Mouse (Mus musculus) hindbrain, embryonic 16.5 days (tissue): Measurements from ENCODE around the gene Iars2. TPM values are rescaled to one million over a fixed set of nuclear protein-coding genes. Genes with fewer than 3 reads are reported as not detected.
A peak's percentile ranks its signal among the peaks of the same experiment; 100 is the strongest.

Experiments used
- ATAC-seq: fragments of 200-750 bp; cut with Nextera tagmentation; 2 replicates; pipeline ENCODE4 v1.8.0; 2017; ENCODE audit warnings: moderate TSS enrichment, moderate library complexity
- H3K27ac ChIP-seq: fragments of 300-500 bp; sonication (generic); 2 replicates; pipeline ENCODE4 v1.5.1; 2014; ENCODE audit warnings: low read depth, mild to moderate bottlenecking, control low read depth, low read length, moderate library complexity
- H3K27me3 ChIP-seq: fragments of 300-500 bp; sonication (generic); replicated peaks from 2 replicates; pipeline ENCODE4 v1.6.1; 2014; ENCODE audit warnings: low read length; ENCODE audit not compliant: control insufficient read depth, insufficient read depth
- H3K36me3 ChIP-seq: fragments of 300-500 bp; sonication (generic); 2 replicates; pipeline ENCODE4 v1.6.1; 2014; ENCODE audit warnings: mild to moderate bottlenecking, low read length, moderate library complexity, mixed read lengths; ENCODE audit not compliant: control insufficient read depth, insufficient read depth
- H3K4me1 ChIP-seq: fragments of 300-500 bp; sonication (generic); 2 replicates; pipeline ENCODE4 v1.6.1; 2014; ENCODE audit warnings: low read depth, low read length; ENCODE audit not compliant: control insufficient read depth, insufficient read depth
- H3K4me2 ChIP-seq: fragments of 300-500 bp; sonication (generic); 2 replicates; pipeline ENCODE4 v1.6.1; 2014; ENCODE audit warnings: mild to moderate bottlenecking, low read length, control low read depth, moderate library complexity
- H3K4me3 ChIP-seq: fragments of 300-500 bp; sonication (generic); 2 replicates; pipeline ENCODE4 v1.5.1; 2014; ENCODE audit warnings: mild to moderate bottlenecking, low read length, control low read depth, moderate library complexity
- H3K9ac ChIP-seq: fragments of 300-500 bp; sonication (generic); 2 replicates; pipeline ENCODE4 v1.6.1; 2014; ENCODE audit warnings: low read depth, mild to moderate bottlenecking, control low read depth, low read length, moderate library complexity
- H3K9me3 ChIP-seq: fragments of 300-500 bp; sonication (generic); 2 replicates; pipeline ENCODE4 v1.6.1; 2014; ENCODE audit warnings: mild to moderate bottlenecking, low read length, moderate library complexity; ENCODE audit not compliant: control insufficient read depth
- WGBS: fragments of 180-500 bp; shearing (Covaris S2); extraction: QIAGEN DNeasy Blood & Tissue Kit; methylation state at CpG from one replicate; pipeline ENCODE4 v1.1.7; 2014; 5-methylcytosine and 5-hydroxymethylcytosine counted together
- polyA plus RNA-seq: library from polyadenylated mRNA; unstranded; fragments of >200 nt; fragmentation: Nextera tagmentation; extraction: Ambion mirVana; gene quantifications from 2 replicates; pipeline ENCODE4 v1.2.1, GENCODE M21; 2015

Iars2 gene
- polyA plus RNA-seq, 1 experiment from 2014 or later, result 18.6 TPM

DNA sequence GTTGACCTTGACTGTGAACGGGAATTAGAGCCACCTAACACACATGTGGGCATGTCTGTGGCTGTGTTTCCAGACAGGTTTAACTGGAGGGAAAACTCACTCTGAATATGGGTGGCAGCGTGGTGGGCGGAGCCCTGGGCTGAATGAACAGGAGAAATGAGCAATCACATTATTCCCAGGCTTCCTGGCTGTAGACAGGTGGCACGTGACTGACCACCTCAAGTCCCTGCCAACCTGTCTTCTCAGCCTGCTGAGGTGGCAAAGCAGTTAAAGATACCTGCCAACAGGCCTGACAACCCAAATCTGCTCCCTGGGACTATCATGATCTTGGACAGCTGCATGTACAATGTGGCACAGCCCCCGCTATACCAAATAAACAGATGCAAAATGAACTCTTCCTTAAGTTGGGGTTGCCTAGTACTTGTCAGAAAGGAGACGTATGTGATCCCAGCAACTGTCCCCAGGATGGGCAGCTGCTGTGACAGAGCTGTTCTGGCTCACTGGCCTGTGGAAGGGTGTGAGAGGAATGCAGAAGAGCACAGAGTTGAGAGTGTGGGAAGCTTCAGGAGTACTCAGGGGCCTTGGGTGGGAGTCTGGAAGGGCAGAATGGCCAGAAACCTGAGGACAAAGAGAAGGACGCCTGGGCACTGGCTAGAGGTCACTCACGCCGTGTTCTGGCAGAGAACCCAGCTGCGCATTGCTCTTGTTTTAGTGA is 36.4 kb downstream of the Iars2 start:
- Histone ChIP-seq H3K27me3 (no peaks in the 10 kb centered on the region), H3K4me3 (no peak overlapping the region), H3K9ac (no peak overlapping the region), H3K36me3 (peaks cover 35% of the 10 kb centered on the region), H3K4me1 (no peaks in the 10 kb centered on the region), H3K9me3 (no peaks in the 10 kb centered on the region), H3K27ac (no peak overlapping the region), H3K4me2 (no peak overlapping the region)
- no peak for ATAC-seq
- WGBS, result 92% methylated on average over 10 of the region's 10 CpGs

DNA sequence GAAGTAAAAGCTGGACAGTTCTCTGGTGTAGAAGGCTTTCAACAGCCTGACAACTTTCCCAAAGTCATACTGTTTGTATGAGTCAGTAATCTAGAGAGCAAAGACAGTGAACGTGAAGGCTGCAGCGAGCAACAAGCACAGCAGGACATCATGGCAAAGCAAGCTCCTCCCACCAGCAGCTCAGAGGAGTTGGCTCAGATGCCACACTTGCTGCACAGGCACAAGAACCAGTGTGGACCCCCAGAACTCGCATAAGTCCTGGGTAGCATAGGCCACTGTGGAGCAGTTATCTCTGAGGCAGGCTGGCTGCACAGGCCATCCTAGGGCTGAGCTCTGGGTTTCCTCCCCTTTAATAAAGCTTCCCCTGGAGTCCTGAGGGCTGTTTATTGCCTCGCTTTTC is 37.9 kb downstream of the Iars2 start:
- no peak for ATAC-seq
- 65% methylated on average over 4 of the region's 4 CpGs for WGBS
- H3K36me3 ChIP-seq, result peaks cover 34% of the 10 kb centered on the region
- H3K4me3 ChIP-seq, result no peak overlapping the region
- no peak overlapping the region for H3K27ac ChIP-seq
- no peaks in the 10 kb centered on the region for H3K4me1 ChIP-seq
- H3K27me3 ChIP-seq, result no peaks in the 10 kb centered on the region
- H3K9ac ChIP-seq, result no peak overlapping the region
- no peaks in the 10 kb centered on the region for H3K9me3 ChIP-seq
- H3K4me2 ChIP-seq, result no peak overlapping the region

DNA sequence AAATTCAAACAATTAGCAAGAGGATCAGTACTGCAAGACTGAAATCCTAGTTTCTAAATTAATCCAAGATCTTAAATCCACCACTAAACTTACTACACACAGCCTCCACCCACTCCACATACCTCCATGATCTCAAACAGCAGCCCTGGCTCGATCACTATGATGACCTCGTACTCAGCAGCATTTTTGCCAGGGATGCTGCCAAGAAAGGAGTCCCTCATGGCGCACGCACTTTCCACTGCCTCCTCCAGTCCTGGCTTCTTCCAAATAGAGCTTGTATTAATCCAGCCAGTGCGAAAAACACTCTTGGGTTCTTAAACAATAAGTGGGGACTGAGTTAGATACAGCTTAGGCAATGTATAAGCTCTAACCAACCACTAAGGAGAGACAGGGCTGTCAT is 40.0 kb downstream of the Iars2 start:
- Histone ChIP-seq H3K4me3 (no peak overlapping the region), H3K36me3 (peaks cover 36% of the 10 kb centered on the region), H3K9ac (no peak overlapping the region), H3K27me3 (no peaks in the 10 kb centered on the region), H3K9me3 (no peaks in the 10 kb centered on the region), H3K4me2 (no peak overlapping the region), H3K4me1 (peaks cover 4% of the 10 kb centered on the region), H3K27ac (no peak overlapping the region)
- no peak for ATAC-seq
- 81% methylated on average over 5 of the region's 5 CpGs for WGBS

DNA sequence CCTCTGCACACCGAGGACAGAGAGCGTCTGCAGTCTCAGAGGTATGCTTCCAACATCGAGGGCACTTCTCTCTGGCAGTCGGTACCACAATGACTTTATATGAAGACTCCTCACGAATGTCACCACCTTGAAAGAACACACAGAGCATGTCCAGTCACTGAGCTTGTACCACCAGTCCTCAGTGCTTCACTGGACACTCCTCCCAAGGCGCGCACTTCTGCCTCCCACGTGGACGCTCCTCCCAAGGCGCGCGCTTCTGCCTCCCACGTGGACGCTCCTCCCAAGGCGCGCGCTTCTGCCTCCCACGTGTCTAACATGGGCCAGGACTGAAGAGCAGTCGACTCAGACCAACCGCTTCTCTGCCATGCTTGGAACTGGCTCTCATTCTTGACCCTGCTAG is 42.1 kb downstream of the Iars2 start:
- Histone ChIP-seq H3K27me3 (no peaks in the 10 kb centered on the region), H3K9ac (no peak overlapping the region), H3K36me3 (peaks cover 40% of the 10 kb centered on the region), H3K4me1 (peaks cover 4% of the 10 kb centered on the region), H3K4me3 (no peak overlapping the region), H3K4me2 (no peak overlapping the region), H3K9me3 (no peaks in the 10 kb centered on the region), H3K27ac (no peak overlapping the region)
- WGBS, result 95% methylated on average over 20 of the region's 20 CpGs
- no peak for ATAC-seq

DNA sequence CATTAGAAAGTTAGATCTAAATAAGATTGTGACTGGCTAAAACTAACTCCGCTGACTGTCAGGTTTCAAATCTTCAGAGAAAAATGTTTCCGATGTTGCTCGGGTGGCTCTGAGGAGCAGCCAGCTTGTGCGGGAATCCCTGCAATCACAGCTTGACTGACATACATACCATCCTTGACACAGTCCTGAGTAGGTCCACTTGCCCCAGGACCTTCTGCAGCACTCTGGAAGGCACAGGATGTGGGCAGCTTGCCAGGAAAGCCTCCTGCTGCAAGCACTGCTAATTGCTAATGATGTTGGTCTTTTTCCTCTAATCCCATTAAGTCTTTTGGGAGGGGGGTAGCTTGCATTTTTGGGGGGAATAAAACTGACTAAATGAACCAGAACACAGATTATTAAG is 44.0 kb downstream of the Iars2 start:
- WGBS, result 72% methylated on average over 4 of the region's 4 CpGs
- Histone ChIP-seq H3K9ac (no peak overlapping the region), H3K4me1 (peaks cover 4% of the 10 kb centered on the region), H3K9me3 (no peaks in the 10 kb centered on the region), H3K27ac (0 out of 2 replicates have a peak overlapping the region, but pooled peaks have one; percentile 6), H3K36me3 (peaks cover 33% of the 10 kb centered on the region), H3K4me2 (no peak overlapping the region), H3K4me3 (no peak overlapping the region), H3K27me3 (no peaks in the 10 kb centered on the region)
- ATAC-seq, result peak; percentile 63; the same call in 1 of the 2 replicates

DNA sequence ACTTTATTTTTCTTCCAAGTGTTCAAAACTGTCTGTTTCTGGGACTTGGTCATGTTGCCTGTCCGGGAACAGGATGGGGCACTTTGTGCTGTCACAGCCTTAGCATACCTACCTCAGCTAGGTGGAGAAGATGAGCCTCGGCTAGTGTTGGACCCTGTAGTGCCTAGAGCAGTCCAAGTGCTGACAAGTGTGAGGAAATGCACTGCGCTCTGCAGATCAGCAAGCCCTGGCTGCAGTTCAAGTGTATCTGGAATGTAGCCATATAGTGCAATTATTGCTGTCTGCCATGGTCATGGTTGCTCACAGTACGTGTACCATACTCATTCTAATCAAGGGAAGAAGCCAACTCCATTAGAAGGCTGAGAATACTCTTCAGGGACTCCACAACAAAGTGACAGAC is 44.5 kb downstream of the Iars2 start:
- peak; percentile 77 for ATAC-seq
- Histone ChIP-seq H3K4me2 (no peak overlapping the region), H3K9ac (no peak overlapping the region), H3K27me3 (no peaks in the 10 kb centered on the region), H3K9me3 (no peaks in the 10 kb centered on the region), H3K4me3 (no peak overlapping the region), H3K36me3 (peaks cover 32% of the 10 kb centered on the region), H3K27ac (no peak overlapping the region), H3K4me1 (peaks cover 4% of the 10 kb centered on the region)
- 49% methylated on average over 4 of the region's 4 CpGs for WGBS

DNA sequence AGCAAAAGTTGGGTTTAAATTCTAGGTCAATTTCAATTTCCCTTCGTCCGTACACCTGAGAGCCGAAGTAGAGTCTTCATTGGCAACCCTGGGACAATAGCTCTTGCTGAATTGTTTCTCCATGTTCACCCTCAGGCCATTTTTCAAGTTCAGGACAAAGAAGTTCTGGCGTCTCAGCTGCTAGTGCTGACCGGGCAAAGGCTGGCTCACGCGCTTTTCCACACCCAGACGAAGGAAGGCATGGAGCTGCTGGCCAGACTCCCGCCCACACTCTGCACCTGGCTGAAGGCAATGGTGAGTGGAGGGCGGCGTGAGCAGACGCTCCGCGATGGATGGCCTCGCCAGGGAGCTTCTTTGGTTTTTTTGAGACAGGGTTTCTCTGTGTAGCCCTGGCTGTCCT is 45.9 kb downstream of the Iars2 start:
- Histone ChIP-seq H3K4me1 (peaks cover 4% of the 10 kb centered on the region), H3K27me3 (no peaks in the 10 kb centered on the region), H3K27ac (no peak overlapping the region), H3K4me3 (no peak overlapping the region), H3K9me3 (no peaks in the 10 kb centered on the region), H3K9ac (no peak overlapping the region), H3K4me2 (no peak overlapping the region), H3K36me3 (peaks cover 38% of the 10 kb centered on the region)
- ATAC-seq, result no peak
- WGBS, result 86% methylated on average over 15 of the region's 15 CpGs

DNA sequence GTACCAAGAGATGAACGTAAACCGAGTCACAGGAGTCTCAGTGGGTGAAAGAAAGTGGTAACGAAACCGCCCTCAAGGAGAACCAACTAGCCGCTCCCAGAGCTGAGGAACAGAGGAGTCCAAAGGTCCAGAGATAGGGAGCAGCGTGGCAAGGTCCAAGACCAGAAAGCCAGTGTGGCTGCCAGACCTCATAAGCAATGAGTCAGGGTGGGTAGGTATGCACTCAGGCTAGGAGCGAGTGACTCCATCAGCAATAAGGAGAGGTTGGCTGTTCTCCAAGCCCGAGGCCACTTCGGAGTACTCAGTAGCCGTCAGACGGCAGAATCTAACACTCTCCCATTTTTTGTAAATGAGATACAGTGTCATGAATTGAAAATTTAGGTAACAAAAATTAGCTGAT is 46.4 kb downstream of the Iars2 start:
- H3K4me3 ChIP-seq, result no peak overlapping the region
- H3K9me3 ChIP-seq, result no peaks in the 10 kb centered on the region
- 92% methylated on average over 11 of the region's 11 CpGs for WGBS
- H3K9ac ChIP-seq, result no peak overlapping the region
- no peak overlapping the region for H3K27ac ChIP-seq
- H3K27me3 ChIP-seq, result no peaks in the 10 kb centered on the region
- H3K4me1 ChIP-seq, result peaks cover 4% of the 10 kb centered on the region
- H3K4me2 ChIP-seq, result no peak overlapping the region
- ATAC-seq, result no peak
- H3K36me3 ChIP-seq, result peaks cover 36% of the 10 kb centered on the region

DNA sequence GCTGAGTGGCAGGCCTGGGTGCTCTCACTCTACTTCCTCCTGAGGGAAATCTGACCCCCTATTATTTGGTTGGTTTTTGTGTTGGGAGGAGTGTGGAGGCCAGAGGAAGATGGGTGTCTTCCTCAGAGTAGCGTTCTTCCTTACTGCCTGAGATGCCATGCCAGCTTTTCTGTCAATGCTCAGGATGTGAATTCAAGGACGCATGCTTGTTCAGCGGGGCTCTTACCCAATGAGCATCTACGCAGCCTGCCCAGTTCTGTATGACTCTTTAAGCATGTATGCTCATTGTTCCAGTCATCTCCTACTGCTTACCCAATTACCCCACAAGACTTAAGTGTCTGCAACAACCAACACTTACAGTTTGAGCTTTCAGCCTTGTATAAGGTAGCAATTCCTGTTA is 48.6 kb downstream of the Iars2 start:
- H3K4me3 ChIP-seq, result no peak overlapping the region
- H3K9me3 ChIP-seq, result no peaks in the 10 kb centered on the region
- no peak for ATAC-seq
- no peak overlapping the region for H3K27ac ChIP-seq
- no peaks in the 10 kb centered on the region for H3K27me3 ChIP-seq
- peaks cover 4% of the 10 kb centered on the region for H3K4me1 ChIP-seq
- no peak overlapping the region for H3K4me2 ChIP-seq
- 95% methylated on average over 4 of the region's 4 CpGs for WGBS
- H3K36me3 ChIP-seq, result peaks cover 38% of the 10 kb centered on the region
- H3K9ac ChIP-seq, result no peak overlapping the region
